Mouse (Mus musculus): ENCODE results near the gene Jmjd8. TPM values are rescaled to one million over a fixed set of nuclear protein-coding genes. Genes with fewer than 3 reads are reported as not detected.
A peak's percentile ranks its signal among the peaks of the same experiment; 100 is the strongest.

Gene Jmjd8
- 15.5 TPM for polyA plus RNA-seq (2012; fragmentation: generic; extraction: Trizol)

DNA sequence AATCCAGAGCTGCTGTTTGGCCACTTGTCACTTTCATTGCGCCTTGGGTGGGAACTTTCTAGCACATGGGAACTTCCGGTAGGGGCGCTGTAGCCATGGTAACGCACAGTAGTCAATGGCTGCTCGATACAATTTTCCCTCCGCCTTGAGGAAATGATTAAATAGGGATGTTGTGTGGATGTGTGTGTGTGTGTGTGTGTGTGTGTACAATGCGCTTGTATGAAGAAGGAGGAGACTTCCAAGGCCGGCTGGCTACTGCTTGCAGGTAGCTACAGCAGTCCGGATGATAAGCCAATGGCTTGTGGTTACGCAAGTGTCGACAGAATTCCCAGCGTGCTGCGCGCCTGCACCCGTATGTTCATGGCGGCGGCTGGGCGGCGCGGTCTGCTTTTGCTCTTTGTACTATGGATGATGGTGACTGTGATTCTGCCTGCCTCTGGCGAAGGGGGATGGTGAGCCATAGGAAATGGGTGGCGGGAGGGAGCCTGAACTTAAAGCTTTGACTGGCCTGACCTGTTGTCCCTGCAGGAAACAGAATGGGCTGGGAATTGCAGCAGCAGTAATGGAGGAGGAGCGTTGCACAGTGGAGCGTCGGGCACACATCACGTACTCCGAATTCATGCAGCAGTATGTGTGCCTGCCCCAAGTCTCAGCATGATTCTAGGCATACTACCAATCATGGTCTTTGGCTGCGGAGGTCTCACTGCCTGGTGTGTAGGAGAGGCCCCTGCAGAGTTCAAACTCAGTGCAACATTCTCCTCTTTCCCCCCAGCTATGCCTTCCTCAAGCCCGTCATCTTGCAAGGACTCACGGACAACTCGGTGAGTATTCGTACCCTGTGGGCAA is at the start of gene Jmjd8:
Gene Jmjd8, plus strand, starts transcription at position 156 of the 846 bp plus-strand sequence.
- Histone ChIP-seq H3K27me3 (ENCODE audit: control insufficient read depth, insufficient read depth, insufficient read length) (no peaks in the 10 kb centered on the region), H3K36me3 (ENCODE audit: control insufficient read depth, insufficient read depth) (no peaks in the 10 kb centered on the region), H3K79me2 (ENCODE audit: control insufficient read depth, insufficient read depth) (peaks cover 28% of the 10 kb centered on the region), H3ac (ENCODE audit: control insufficient read depth, insufficient read length) (peak within 1 kb of the TSS; percentile 13), H3K4me2 (ENCODE audit: low read depth) (peak within 1 kb of the TSS; percentile 62), H3K4me3 (peak within 1 kb of the TSS; percentile 32)
- no peak for TF ChIP-seq MAX (IDR thresholded peaks at IDR 0.05; ENCODE audit: low read depth)
- TF ChIP-seq CEBPB (IDR thresholded peaks at IDR 0.05; ENCODE audit: insufficient read depth, poor library complexity, severe bottlenecking) = 0 out of 2 replicates have a peak, but pooled peaks have one; percentile 19
- TF ChIP-seq REST (IDR thresholded peaks at IDR 0.05; ENCODE audit: insufficient read depth, insufficient read length) = no peak
- TF ChIP-seq POLR2A (IDR thresholded peaks at IDR 0.05; ENCODE audit: insufficient read length, low read depth) = peak; percentile 74
- TF ChIP-seq POLR2AphosphoS2 (IDR thresholded peaks at IDR 0.05; ENCODE audit: insufficient read length, low read depth) = peak; percentile 74

- Histone ChIP-seq H3K36me3 (ENCODE audit: control insufficient read depth, insufficient read depth) (peaks cover 4% of the 10 kb centered on the region), H3K79me2 (ENCODE audit: control insufficient read depth, insufficient read depth) (no peaks in the 10 kb centered on the region), H3K4me2 (ENCODE audit: low read depth) (no peak overlapping the region), H3K4me3 (no peak overlapping the region), H3K27me3 (ENCODE audit: control insufficient read depth, insufficient read depth, insufficient read length) (no peaks in the 10 kb centered on the region), H3ac (ENCODE audit: control insufficient read depth, insufficient read length) (no peak overlapping the region)
- TF ChIP-seq TCF3 (IDR thresholded peaks at IDR 0.05; ENCODE audit: insufficient read length, low read depth) (no peak), POLR2AphosphoS2 (IDR thresholded peaks at IDR 0.05; ENCODE audit: insufficient read length, low read depth) (no peak), SRF (IDR thresholded peaks at IDR 0.05; ENCODE audit: control insufficient read depth, insufficient read length, low read depth) (no peak), MYOD1 (IDR thresholded peaks at IDR 0.05; ENCODE audit: control insufficient read depth in 1 of 3, insufficient read length in 2 of 3, low read depth in 2 of 3) (no peak), REST (IDR thresholded peaks at IDR 0.05; ENCODE audit: insufficient read depth, insufficient read length) (no peak), TCF12 (IDR thresholded peaks at IDR 0.05; ENCODE audit: insufficient read depth, poor library complexity, severe bottlenecking) (no peak), USF1 (IDR thresholded peaks at IDR 0.05; ENCODE audit: low read depth) (no peak), POLR2A (IDR thresholded peaks at IDR 0.05; ENCODE audit: insufficient read length, low read depth) (no peak)
Observed at GRCm38 (mm10) chr17:25781339-25781738, 47.3 kb upstream of the Jmjd8 start.

- H3K36me3 ChIP-seq (ENCODE audit: control insufficient read depth, insufficient read depth) = peaks cover 4% of the 10 kb centered on the region
- no peak overlapping the region for H3K4me2 ChIP-seq (ENCODE audit: low read depth)
- H3K4me3 ChIP-seq = no peak overlapping the region
- H3ac ChIP-seq (ENCODE audit: control insufficient read depth, insufficient read length) = no peak overlapping the region
- no peaks in the 10 kb centered on the region for H3K79me2 ChIP-seq (ENCODE audit: control insufficient read depth, insufficient read depth)
- TF ChIP-seq MAX (IDR thresholded peaks at IDR 0.05; ENCODE audit: low read depth) (no peak), POLR2A (IDR thresholded peaks at IDR 0.05; ENCODE audit: insufficient read length, low read depth) (peak; percentile 2)
- no peaks in the 10 kb centered on the region for H3K27me3 ChIP-seq (ENCODE audit: control insufficient read depth, insufficient read depth, insufficient read length)
Observed at GRCm38 (mm10) chr17:25783086-25783485, 45.6 kb upstream of the Jmjd8 start.

DNA sequence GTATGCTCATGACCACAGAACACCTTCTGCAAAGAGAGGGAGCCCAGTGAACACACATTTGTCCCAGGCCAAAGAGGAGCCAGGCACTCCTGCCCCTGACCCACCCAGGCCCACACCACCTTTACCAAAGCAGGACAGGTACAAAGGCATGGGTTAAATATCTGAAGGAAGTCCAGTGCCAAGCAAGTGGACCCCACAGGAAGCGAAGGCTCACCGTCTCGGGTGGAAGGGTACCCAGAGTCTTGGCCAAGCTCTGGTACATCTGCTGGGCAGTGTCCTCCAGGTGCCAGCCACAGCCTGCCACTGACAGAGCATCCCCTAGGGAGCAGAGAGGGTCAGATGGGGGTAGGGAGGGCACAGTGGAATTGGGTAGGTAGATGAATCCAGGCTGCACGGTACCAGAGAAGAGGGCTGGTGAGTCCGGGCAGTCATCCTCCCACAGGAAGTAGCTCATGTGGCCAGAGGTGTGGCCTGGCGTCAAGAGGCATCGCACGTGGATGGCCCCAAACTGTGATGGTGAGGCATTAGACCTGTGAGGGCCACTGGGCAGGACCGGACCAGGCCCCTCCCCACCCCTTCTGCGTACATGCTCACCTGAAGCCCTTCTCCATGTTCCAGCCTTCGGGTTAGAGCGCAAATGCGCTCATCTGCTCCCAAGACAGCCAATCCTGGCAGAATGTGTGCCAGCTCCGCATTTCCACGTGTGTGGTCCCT is 44.6 kb upstream of the Jmjd8 start:
- H3K27me3 ChIP-seq (ENCODE audit: control insufficient read depth, insufficient read depth, insufficient read length) = no peaks in the 10 kb centered on the region
- TF ChIP-seq MYOD1 (IDR thresholded peaks at IDR 0.05; ENCODE audit: control insufficient read depth in 1 of 3, insufficient read length in 2 of 3, low read depth in 2 of 3) (no peak), POLR2AphosphoS2 (IDR thresholded peaks at IDR 0.05; ENCODE audit: insufficient read length, low read depth) (peak; percentile 37)
- H3K79me2 ChIP-seq (ENCODE audit: control insufficient read depth, insufficient read depth) = no peaks in the 10 kb centered on the region
- peak overlapping the region; percentile 52 for H3K4me3 ChIP-seq
- no peak overlapping the region for H3ac ChIP-seq (ENCODE audit: control insufficient read depth, insufficient read length)
- peak overlapping the region; percentile 97 for H3K4me2 ChIP-seq (ENCODE audit: low read depth)
- peaks cover 4% of the 10 kb centered on the region for H3K36me3 ChIP-seq (ENCODE audit: control insufficient read depth, insufficient read depth)

GRCm38 (mm10) chr17:25785281-25785745 is 43.4 kb upstream of the Jmjd8 start, which contains the start of gene Haghl:
Gene Haghl (minus strand): TSS chr17:25785673.
- Histone ChIP-seq H3ac (ENCODE audit: control insufficient read depth, insufficient read length) (peak within 1 kb of the TSS; percentile 0), H3K79me2 (ENCODE audit: control insufficient read depth, insufficient read depth) (no peaks in the 10 kb centered on the region), H3K4me2 (ENCODE audit: low read depth) (peak within 1 kb of the TSS; percentile 97), H3K36me3 (ENCODE audit: control insufficient read depth, insufficient read depth) (peaks cover 4% of the 10 kb centered on the region), H3K4me3 (peak within 1 kb of the TSS; percentile 52), H3K27me3 (ENCODE audit: control insufficient read depth, insufficient read depth, insufficient read length) (no peaks in the 10 kb centered on the region)
- TF ChIP-seq MYOD1 (IDR thresholded peaks at IDR 0.05; ENCODE audit: control insufficient read depth in 1 of 3, insufficient read length in 2 of 3, low read depth in 2 of 3) (no peak), USF1 (IDR thresholded peaks at IDR 0.05; ENCODE audit: low read depth) (no peak), E2F4 (IDR thresholded peaks at IDR 0.05; ENCODE audit: insufficient read depth) (no peak), POLR2A (IDR thresholded peaks at IDR 0.05; ENCODE audit: insufficient read length, low read depth) (peak; percentile 85), SRF (IDR thresholded peaks at IDR 0.05; ENCODE audit: control insufficient read depth, insufficient read length, low read depth) (no peak), MYOG (IDR thresholded peaks at IDR 0.05; ENCODE audit: control insufficient read depth in 1 of 3, insufficient read depth in 1 of 3, insufficient read length in 2 of 3, low read depth in 2 of 3) (no peak), MAX (IDR thresholded peaks at IDR 0.05; ENCODE audit: low read depth) (no peak), POLR2AphosphoS2 (IDR thresholded peaks at IDR 0.05; ENCODE audit: insufficient read length, low read depth) (peak; percentile 96), CEBPB (IDR thresholded peaks at IDR 0.05; ENCODE audit: insufficient read depth, poor library complexity, severe bottlenecking) (no peak), TCF3 (IDR thresholded peaks at IDR 0.05; ENCODE audit: insufficient read length, low read depth) (no peak), REST (IDR thresholded peaks at IDR 0.05; ENCODE audit: insufficient read depth, insufficient read length) (no peak)

All from myocyte (in vitro differentiated cells).